Mouse (Mus musculus): ENCODE results near the gene Gm20388. TPM values are rescaled to one million over a fixed set of nuclear protein-coding genes. Genes with fewer than 3 reads are reported as not detected.
A peak's percentile ranks its signal among the peaks of the same experiment; 100 is the strongest.
"Not testable (repeated sequence)": the region's sequence is repeated elsewhere in the genome, so short reads cannot be mapped to it uniquely, and the experiment has no call there.

Gm20388 gene
- total RNA-seq, 2 experiments from 2014 or later, result 11.4 to 18.1 TPM

DNA sequence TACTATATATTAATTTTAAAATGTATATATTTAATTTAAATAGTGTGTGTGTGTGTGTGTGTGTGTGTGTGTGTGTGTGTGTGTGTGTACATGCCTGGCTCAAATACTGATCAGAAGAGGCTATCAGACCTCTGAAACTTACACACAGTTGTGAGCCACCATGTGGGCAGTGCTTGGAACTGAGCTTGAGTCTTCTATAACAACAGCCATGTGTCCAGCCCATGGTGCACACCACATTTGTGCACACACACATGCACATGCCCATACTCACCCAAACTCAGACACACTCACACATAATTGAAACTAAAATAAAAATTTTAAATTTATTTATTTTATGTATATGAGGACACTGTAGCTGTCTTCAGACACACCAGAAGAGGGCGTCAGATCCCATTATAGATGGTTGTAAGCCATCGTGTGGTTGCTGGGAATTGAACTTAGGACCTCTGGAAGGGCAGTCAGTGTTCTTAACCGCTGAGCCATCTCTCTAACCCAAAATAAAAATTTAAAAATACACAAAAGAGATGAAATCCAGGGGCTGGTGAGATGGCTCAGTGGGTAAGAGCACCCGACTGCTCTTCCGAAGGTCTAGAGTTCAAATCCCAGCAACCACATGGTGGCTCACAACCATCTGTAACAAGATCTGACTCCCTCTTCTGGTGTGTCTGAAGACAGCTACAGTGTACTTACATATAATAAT lies 3504.5 kb downstream of the Gm20388 start:
- ATAC-seq (replicated peaks; ENCODE audit: low FRiP score, low TSS enrichment, poor library complexity, severe bottlenecking), result not testable (repeated sequence)

DNA sequence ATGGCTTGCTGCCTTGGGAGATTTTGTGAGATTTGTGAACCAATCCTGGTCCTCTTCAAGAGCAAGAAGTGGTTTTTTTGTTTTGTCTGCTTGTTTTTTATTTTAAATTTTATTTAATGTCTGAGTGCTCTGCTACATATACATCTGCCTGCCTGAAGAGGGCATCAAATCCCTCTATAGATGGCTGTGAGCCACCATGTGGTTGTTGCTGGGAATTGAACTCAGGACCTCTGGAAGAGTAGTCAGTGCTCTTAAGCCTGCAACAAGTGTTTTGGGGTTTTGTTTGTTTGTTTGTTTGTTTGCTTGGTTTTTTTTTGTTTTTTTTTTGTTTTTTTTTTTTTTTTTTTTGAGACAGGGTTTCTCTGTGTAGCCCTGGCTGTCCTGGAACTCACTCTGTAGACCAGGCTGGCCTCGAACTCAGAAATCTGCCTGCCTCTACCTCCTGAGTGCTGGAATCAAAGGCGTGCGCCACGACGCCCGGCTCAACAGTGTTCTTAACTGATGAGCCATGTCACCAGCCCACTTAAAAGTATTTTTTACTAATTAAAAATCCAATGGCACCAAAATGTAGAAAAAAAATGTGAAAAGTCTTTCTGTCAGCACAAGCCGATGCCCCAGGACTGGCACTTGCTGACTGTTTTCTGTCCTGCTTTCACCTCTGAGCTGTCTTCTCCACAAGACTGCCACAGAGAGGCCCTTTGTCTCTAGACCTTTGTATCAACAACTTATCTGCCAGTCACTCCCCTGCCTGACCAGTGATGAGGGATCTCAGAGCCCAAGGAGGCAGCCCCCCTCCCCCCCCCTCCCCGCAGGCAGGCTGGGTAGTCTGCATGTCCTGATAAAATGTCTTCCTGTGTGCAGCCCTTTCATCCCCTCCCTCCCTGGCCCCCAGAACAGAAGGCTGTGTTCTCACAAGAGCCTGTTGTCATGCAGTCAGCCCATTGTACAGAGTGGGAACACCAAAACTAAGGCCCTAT lies 3505.6 kb downstream of the Gm20388 start:
- ATAC-seq (replicated peaks; ENCODE audit: low FRiP score, low TSS enrichment, poor library complexity, severe bottlenecking), result peak; percentile 74

DNA sequence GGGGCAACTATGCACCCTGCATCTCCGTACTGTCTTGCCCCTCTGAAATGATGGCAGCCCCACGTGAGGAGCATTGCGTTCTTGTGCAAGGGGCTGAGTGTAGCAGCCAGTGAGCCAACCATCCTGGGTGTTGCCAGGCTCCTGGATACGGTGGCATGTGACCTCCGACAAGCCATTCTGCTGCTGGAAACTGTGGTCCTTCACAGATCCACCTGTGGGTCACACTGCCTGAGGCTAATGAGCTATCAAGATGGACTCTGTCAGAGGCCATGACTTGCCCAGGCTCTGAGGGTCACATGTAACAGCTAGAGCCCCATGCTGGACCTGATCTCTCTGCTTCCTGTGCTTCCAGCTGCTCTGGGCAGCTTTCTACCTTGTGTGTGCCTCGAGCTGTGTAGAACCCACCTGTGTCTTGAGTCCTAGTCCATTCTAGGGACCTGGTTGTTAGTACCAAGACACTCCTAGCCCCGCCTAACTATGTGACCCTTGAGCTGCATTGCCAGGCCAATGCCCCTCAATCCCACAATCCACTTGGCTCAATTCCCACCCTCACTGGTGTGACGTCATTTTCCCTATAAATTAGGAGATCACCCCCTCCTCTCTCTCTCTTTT lies 3506.4 kb downstream of the Gm20388 start:
- peak; percentile 22; the same call in 1 of the 2 replicates for ATAC-seq (replicated peaks; ENCODE audit: low FRiP score, low TSS enrichment, poor library complexity, severe bottlenecking)

DNA sequence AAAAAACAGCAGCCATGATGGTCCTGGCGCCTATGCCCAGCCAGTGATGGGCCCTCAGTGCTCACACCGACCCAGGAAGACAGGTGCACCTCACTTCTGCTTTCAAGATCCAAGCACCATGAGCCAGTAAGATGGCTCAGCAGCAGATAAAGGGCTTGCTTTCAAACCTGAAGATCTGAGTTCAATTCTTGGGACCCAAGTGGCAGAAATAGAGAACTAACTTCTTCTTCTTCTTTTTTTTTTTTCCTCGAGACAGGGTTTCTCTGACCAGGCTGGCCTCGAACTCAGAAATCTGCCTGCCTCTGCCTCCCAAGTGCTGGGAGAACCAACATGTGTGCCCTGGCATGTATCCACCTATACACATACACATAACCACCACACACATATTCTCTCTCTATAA lies 3509.1 kb downstream of the Gm20388 start:
- no peak for ATAC-seq (replicated peaks; ENCODE audit: low FRiP score, low TSS enrichment, poor library complexity, severe bottlenecking)

DNA sequence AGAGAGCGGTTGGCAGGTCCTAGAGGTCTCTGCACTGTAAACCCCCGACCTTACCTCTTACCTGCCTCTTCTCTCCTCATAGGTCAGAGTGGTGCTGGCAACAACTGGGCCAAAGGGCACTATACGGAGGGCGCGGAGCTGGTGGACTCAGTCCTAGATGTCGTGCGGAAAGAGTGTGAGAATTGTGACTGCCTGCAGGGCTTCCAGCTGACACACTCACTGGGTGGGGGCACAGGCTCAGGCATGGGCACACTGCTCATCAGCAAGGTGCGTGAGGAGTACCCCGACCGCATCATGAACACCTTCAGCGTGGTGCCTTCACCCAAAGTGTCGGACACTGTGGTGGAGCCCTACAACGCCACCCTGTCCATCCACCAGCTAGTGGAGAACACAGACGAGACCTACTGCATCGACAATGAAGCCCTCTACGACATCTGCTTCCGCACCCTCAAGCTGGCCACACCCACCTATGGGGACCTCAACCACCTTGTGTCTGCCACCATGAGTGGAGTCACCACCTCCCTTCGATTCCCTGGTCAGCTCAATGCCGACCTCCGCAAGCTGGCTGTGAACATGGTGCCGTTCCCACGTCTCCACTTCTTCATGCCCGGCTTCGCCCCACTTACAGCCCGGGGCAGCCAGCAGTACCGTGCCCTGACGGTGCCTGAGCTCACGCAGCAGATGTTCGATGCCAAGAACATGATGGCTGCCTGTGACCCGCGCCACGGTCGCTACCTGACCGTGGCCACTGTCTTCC lies 3510.1 kb downstream of the Gm20388 start:
- ATAC-seq (replicated peaks; ENCODE audit: low FRiP score, low TSS enrichment, poor library complexity, severe bottlenecking), result no peak

DNA sequence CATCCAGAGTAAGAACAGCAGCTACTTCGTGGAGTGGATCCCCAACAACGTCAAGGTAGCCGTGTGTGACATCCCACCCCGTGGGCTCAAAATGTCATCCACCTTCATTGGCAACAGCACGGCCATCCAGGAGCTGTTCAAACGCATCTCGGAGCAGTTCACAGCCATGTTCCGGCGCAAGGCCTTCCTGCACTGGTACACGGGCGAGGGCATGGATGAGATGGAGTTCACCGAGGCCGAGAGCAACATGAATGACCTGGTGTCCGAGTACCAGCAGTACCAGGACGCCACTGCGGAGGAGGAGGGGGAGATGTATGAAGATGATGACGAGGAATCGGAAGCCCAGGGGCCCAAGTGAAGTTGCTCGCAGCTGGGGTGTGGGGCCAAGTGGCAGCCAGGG lies 3510.7 kb downstream of the Gm20388 start:
- ATAC-seq (replicated peaks; ENCODE audit: low FRiP score, low TSS enrichment, poor library complexity, severe bottlenecking), result no peak

DNA sequence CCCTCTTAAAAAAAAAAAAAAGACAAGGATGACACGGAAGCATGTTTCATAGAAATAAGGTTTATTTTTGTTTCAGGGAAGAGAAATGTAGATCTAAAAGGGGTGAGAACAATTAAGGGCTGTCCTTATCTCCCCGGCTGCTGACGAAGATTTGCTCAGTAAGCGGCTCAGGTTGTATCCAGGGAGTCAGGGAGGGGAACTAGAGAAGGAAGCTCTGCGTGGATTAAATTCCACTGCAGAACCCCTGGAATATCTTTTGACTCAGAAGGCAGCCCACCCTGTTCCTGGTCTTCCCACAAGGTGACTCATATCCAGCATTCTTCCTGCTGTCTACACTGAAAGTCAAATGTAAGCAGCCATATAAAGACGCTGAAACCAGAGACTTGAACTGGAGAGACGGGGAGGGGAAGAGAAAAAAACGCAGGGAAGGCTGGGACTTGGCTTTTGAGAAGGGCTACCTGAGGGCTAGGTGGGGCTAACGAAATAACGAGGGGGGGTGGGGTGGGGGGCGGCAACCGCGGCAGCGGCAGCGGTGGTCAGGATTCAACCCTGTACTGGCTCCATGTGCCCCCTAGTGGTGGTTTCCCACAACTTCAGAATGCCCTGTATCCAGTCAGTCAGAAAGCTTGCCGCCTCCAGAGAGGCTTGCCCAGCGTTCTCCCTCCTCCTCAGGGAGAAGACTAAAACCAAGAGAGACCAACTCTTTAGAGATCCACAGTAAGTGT lies 3511.6 kb downstream of the Gm20388 start:
- peak; percentile 72 for ATAC-seq (replicated peaks; ENCODE audit: low FRiP score, low TSS enrichment, poor library complexity, severe bottlenecking)

DNA sequence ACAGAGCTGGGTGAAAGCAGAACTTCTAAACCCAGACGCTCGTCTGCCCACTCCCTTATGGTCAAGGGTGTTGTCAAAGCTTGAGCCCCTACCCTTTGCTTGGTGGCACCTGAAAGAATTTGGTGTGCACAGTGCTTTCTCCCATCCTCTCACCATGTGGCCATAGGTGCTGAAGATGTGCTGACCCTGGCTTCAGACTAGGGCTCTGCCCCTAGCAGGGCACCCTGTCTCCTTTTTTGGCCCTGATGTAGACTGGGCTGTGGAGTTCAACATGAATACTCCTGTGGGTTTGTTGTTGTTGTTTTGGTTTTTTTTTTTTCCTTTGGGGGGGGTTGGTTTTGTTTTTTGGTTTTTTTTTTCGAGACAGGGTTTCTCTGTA lies 3512.1 kb downstream of the Gm20388 start:
- no peak for ATAC-seq (replicated peaks; ENCODE audit: low FRiP score, low TSS enrichment, poor library complexity, severe bottlenecking)

DNA sequence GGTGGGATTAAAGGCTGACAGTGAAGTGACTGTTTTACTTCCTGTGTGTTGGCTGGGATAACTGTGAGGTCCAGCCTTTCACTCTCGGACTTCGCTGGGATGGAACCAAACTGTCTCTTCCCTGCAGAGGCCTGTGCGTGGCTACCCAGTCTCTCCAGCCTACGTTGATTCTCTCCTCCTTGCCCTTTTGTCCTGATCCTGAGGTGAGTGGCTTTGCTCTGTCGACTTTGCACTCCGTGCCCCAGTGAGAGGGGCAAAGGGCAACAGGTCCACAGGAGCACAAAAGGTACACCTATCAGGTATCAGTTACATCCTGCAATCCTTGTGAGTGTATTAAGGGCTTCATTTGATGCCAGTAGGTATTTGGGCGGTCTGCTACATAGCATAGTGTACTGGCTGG lies 3512.8 kb downstream of the Gm20388 start, which contains the start of gene Def8:
Gene Def8, plus strand, starts transcription at position 87 of the 400 bp plus-strand sequence.
- ATAC-seq (replicated peaks; ENCODE audit: low FRiP score, low TSS enrichment, poor library complexity, severe bottlenecking), result no peak

DNA sequence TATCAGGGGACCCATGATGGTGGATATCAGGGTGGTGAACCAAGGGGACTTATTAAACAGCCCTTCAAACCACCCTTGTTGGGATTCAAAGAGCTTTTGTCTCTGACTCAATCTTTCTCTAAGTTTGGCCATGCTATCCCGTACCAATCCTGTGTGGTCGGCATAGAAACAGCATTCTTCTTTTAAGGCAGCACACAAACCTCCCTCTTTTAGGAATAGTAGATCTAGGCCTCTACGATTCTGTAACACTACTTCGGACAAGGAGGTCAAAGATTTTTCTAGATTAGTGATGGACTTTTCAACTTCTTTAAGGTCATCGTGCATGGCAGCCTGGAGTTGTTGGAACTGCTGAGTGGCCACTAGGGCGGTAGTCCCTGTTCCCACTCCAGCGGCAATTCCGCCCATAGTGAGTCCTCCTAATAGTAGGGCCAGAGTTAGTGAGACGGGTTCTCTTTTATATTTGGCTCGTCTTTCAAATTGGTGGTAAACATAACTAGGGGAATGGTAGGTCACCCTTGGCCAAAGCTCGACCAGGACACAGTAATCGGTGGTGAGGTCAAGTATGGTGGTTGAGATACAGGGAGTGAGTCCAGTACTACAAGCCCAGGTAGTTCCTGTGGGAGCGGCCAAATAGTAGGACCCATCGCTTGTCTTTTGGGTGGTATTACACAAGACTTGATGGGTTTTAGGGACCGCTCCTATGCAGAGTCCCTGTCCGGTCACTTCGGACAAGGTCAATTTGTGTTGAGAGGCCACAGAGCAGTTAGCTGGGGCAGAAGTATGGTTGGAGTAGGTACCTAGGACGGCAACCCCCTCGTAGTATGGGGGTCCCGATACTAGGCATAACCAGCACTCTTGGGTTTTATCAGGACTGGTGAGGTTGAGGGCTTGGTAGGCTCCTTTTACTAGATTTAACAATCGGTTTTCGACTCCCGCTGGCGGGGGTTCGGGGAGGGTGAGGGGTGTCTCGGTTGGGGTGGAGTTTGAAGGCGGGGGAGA lies 3516.2 kb downstream of the Gm20388 start:
- ATAC-seq (replicated peaks; ENCODE audit: low FRiP score, low TSS enrichment, poor library complexity, severe bottlenecking), result no peak

DNA sequence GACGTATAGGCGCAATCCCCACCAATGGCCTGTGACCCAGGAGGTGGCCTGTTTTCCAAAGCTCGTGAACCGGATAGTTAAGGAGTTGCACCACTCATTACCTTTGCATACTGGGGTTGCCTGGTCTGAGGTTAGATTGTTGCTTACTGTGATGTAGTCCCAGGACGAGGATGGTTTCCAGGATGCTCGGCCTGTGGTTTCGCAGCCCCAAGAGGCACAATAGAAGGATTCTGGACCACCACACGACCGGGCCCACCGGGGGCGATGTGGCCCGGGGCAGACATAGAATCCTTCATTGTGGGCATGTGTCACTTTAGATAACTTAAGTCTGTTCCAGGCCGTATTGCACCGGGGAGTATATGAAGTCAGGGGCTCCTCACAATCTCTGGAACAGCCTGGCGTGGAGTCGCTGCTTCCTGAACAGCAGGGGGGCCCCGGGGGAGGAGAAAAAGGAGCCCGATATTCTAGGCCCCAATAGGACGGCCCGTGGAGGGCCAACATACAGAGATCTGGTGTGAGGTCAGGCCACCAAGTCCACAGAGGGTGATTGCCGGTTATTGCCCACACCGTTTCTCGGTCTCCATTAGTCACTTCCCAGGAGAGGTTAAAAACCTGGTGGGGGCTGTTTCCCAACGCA lies 3517.1 kb downstream of the Gm20388 start:
- ATAC-seq (replicated peaks; ENCODE audit: low FRiP score, low TSS enrichment, poor library complexity, severe bottlenecking), result no peak

DNA sequence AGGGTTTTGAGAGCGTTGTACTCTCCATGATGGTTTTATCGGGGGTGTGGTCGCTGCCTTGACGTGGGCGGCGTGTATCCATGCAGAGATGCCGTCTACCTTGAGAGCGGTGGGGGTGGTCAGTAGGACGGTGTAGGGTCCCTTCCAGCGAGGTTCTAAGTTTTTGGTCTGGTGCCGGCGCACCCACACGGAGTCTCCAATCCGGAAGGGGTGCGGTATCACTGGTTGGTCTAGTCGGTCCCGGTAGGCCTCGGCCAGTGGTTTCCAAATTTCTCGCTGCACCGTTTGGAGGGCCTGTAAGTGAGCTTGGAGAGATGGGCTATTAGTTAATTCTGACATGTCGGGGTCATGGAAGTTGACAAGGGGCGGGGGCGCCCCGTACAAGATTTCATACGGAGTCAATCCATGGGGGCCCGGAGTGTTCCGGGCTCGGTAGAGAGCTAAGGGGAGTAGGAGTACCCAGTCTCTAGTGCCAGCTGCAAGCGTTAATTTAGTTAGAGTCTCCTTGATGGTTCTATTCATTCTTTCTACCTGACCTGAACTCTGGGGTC lies 3517.8 kb downstream of the Gm20388 start:
- no peak for ATAC-seq (replicated peaks; ENCODE audit: low FRiP score, low TSS enrichment, poor library complexity, severe bottlenecking)

DNA sequence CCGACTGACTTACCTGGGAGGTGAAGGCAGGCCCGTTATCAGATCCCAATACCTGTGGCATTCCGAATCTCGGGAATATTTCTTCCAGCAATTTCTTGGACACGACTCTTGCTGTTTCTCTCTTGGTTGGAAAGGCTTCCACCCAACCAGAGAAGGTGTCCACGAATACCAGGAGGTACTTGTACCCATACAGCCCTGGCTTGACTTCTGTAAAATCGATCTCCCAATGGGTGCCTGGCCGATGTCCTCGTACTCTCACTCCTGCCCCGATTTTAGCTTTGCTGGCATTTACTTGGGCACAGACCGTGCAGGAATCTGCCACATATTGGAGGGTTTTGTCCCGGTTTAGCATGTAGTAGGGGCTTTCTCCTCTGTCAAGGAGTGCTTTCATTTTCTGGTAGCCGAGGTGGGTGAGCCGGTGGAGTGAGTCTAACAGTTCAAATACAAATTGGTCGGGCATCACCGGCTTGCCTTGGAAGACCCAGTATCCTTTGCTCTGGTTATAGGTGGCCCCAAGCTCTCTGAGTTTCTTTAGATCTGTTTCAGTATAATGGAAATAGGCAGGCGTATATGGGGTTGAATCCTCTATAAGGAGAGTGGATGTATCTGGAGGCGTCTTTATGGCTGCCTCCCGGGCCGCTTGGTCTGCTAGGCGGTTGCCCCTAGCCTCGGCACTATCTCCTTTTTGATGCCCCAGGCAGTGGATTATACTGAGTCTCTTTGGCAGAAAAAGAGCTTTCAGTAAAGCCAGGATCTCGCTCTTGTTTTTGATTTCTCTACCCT lies 3518.5 kb downstream of the Gm20388 start:
- no peak for ATAC-seq (replicated peaks; ENCODE audit: low FRiP score, low TSS enrichment, poor library complexity, severe bottlenecking)

DNA sequence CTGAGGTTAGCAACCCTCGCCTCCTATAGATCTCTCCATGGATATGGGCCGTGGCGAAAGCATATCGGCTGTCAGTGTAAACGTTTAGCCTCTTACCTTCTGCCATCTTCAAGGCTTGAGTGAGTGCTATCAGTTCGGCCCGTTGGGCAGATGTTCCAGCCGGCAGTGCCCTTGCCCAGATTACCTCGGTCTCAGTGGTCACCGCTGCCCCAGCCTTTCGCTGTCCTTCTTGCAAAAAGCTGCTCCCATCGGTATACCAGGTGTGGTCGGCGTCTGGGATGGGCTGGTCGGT lies 3519.0 kb downstream of the Gm20388 start:
- ATAC-seq (replicated peaks; ENCODE audit: low FRiP score, low TSS enrichment, poor library complexity, severe bottlenecking), result not testable (repeated sequence)

DNA sequence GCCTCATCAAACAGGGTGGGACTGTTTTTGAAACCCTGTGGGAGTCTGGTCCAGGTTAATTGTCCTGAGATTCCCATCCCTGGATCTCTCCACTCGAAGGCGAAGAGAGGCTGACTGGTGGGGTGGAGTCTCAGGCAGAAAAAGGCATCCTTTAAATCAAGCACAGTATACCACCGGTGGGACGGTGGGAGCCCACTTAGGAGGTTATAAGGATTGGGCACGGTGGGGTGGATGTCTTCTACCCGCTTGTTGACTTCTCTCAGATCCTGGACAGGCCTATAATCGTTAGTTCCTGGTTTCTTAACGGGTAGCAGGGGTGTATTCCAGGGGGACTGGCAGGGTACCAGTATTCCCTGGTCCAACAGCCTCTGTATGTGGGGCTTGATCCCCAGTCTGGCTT lies 3520.3 kb downstream of the Gm20388 start:
- not testable (repeated sequence) for ATAC-seq (replicated peaks; ENCODE audit: low FRiP score, low TSS enrichment, poor library complexity, severe bottlenecking)

DNA sequence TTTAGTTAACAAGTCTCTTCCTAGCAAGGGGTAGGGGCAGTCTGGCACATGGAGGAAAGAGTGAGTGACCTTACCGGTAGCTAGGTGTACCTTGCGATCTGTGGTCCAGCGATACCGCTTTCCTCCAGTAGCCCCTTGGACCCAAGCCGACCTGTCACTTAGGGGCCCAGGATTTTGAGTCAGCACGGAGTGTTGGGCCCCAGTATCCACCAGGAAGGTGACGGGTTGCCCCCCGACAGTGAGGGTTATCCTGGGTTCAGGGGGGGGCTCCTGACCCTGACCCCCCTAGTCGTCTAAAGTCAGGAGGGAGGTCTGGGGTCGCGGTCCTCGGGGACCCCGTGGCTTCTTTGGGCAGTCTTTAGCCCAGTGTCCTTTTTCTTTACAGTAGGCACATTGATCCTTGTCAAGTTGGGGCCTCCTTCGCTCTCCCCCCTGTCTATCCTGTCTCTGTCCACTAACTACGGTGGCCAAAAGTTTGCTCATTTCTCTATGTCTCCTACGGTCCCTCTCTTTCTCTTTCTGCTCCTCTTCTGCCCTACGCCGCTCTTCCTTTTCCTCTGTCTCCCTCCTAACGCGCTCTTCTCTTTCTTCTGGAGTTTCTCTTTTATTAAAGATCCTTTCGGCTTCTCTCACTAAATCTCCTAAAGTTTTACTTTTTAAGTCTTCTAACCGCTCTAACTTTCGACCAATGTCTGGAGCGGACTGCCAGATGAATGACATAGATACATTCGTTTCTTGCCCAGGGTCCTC lies 3521.2 kb downstream of the Gm20388 start:
- ATAC-seq (replicated peaks; ENCODE audit: low FRiP score, low TSS enrichment, poor library complexity, severe bottlenecking), result no peak

Data from megakaryocyte-erythroid progenitor cell, adult 5-6 weeks (primary cell).